Mouse (Mus musculus) thymus, postnatal 10 days (tissue): Measurements from ENCODE around the gene Klf2.
A peak's percentile ranks its signal among the peaks of the same experiment; 100 is the strongest.

ENCODE experiments used
- DNase-seq, 2 experiments: peaks; one replicate each; pipeline ENCODE4 v3.0.0; 2021; ENCODE audit warnings: low spot score in 2 of 2

The Klf2 gene

GRCm38 (mm10) chr8:72305210-72305905, 13.5 kb upstream of the Klf2 start, which contains the start of gene Gm10282:
Gene Gm10282 (minus strand): TSS chr8:72305260.
- DNase-seq = no peak

GRCm38 (mm10) chr8:72306913-72307312, 11.9 kb upstream of the Klf2 start:
- no peak for DNase-seq

GRCm38 (mm10) chr8:72308276-72308675, 10.6 kb upstream of the Klf2 start:
- no peak for DNase-seq

DNA sequence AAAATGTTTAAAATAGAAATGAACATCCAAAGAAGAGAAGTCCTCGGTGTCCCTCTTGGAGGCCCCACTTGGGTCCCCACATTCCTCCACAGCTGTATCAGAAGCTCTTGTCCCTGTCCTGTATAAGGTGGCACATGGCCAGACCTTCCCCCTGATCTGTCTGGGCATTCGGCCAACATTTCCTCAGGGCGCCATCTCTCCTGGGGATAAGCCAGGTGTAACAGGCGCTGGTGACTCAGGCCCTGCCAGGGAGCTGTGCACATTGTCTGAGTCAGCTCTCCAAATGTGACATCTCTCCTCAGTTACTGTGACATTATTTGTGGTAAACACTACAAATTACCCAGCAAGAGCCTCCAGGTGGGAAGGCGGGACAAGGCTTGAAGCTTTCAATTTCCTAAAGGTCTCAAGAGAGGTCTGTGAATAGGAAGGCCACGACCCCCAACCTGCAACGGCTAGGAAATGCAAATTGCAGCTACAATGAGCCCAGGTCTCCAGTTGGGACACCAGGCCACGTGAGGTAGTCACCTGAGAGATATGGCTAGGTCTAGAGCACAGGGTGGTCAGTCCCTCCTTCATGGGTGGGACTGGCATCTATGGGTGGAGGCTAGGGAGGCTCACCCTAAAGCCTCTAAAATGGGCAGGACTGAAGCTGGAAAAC, 7.9 kb upstream of the Klf2 start:
- DNase-seq = no peak

DNA sequence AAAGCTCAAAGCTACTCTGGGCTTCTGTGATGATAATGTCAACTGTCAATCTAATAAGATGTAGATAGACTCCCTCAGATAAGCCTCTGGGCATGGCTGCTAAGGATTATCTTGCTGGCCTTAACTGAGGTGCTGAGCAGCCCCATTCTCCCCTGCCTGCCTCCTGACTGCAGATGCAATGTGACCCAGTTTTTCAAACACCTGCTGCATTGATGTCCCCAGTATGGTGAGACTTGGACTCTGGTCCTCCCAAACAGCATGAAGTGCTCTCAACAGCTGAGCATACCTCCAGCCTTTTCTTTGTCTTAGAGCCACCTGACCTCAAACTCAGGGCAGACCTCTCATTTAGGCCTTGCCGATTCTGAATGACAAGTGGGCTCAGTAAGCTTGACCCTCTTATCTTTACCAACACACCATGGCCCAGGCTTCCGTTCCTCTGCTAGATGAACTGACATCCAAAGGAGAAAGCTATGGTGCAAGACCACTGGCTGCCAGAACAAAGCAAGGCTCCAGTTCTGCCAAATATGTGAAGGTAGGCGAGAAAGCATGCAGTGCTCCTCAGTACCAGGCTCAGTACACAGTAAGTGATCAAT, 5.8 kb upstream of the Klf2 start:
- peak; percentile 57 to 72 for DNase-seq

DNA sequence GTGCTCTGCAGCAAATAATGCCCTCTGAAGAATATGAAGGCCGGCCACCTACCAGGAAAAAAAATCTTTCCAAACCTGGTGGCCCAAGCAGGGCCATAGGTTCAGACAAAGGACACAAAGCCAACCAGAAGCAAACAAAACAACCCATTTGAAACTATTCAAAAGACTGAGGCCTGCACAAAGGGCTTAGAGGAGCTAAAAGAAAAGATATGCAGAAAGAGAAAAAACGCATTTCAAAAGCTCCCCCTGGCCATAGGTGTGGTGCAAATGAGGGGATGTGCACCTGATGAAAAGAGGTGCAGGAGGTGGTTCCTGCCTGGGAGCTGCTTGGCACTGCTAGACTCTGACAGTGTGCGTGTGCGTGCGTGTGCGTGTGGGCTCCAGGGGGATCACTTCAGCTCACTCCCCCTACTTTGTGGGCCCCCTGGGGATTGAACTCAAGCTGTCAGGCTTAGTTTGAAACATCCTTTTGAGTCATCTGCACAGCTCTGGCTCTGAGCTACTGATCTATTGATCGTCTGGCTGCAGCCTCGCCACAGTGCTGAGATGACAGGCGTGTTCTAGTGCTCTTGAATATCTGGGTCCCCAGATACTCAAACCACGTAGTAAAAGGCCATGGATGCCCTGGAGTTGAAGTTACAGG, 2.7 kb upstream of the Klf2 start:
- no peak for DNase-seq

DNA sequence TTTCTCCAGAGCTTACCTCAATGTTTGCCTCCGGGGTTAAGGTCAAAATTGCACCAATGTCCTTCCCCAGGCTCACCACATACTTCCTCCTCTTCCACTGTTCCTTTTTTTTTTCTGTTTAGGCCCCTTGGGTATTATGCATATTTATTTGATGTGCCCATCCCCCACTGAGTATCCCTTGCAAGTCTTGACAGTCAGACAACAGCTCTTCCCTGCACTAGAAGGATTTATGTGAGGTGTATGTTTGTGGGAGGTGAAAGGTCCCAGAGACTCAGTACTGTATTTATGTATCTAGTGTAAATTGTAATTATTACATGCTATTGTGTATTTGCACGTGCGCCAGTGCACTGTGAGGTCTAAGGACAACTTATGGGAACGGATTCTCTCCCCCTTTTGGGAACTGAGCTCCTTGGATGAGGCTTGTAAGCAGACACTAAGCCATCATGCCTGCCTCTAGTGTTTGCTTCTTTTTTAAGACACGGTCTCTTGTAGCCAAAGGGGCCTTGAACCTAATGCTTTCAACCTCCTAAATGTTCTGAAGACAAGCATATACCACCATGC, 1.0 kb upstream of the Klf2 start:
- DNase-seq = no peak

DNA sequence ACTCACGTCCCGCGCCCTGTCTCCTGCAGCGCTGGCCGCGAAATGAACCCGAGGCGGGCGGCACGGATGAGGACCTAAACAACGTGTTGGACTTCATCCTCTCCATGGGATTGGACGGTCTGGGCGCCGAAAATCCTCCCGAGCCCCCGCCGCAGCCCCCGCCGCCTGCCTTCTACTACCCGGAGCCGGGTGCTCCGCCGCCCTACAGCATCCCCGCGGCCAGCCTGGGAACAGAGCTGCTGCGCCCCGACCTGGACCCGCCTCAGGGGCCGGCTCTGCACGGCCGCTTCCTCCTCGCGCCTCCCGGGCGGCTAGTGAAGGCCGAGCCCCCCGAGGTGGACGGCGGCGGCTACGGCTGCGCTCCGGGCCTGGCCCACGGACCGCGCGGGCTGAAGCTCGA, 564 bp downstream of the Klf2 start:
- DNase-seq = no peak

DNA sequence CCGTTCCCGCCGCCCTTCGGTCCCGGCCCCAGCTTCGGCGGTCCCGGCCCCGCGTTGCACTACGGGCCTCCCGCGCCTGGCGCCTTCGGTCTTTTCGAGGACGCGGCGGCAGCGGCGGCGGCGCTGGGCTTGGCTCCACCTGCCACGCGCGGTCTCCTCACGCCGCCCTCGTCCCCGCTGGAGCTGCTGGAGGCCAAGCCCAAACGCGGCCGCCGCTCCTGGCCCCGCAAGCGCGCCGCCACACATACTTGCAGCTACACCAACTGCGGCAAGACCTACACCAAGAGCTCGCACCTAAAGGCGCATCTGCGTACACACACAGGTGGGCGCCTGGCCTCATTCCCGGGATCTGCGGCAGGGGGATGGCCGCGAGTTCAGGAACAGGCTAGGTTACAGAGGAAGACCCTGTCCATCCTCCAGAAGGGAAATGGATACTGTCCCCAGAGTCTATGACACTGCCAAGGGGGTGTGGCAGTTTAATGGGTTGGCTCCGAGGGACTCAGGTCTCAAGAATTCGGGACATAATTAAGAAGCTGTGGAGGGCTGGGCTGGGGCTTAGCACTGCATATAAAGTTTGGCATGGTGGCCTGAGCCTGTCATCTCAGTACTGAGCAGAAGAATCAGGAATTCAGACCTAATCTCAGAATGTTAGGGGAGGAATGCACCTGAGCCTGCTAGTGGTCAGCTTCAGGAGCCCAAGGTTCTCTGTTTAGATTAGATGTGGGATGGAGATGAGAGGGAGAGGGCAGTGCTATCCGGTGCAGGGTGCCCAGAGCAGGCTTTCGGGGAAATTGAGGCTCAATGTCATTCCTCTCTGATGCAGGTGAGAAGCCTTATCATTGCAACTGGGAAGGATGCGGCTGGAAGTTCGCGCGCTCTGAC, 1.3 kb downstream of the Klf2 start:
- no peak for DNase-seq

GRCm38 (mm10) chr8:72320803-72321583, 2.2 kb downstream of the Klf2 start:
- DNase-seq = no peak

DNA sequence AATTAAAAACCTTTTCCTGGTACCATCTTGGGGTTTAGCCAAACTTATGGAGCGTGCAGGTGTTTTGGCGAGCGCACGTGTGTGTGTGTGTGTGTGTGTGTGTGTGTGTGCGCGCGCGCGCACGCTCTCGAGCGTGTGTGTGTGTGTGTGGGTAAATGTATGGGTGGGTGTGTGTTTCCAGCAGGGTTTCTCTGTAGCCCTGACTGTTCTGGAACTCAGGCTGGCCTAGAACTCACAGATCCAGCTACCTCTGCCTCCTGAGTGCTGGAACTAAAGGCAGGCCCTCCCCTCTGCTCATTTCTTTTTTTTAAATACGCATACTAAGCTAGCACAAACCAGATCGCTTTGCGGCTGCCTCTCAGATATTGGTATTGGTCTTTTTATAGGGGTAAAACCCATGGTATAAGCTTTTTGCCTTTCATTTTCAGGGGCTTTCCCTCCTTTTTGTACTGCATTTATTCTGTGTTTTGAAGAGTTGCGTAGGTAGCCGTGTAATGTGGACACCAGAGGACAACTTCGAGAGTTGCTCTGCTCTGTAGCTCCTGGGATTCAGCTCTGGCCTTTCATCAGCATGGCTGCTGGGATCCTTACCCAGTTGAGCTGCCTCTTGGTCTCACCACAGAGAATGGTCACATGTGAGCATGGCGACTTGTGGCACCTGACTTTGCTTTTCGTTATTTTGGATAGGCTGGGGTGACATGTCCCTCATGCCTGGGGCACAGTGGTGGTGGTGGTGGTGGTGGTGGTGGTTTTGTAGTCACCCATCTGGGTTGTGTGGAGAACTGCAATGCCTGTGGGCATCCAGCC, 3.0 kb downstream of the Klf2 start:
- DNase-seq = no peak

GRCm38 (mm10) chr8:72322471-72322889, 3.6 kb downstream of the Klf2 start:
- DNase-seq = no peak

- DNase-seq = no peak
Observed at GRCm38 (mm10) chr8:72323131-72323725, 4.4 kb downstream of the Klf2 start.

- no peak for DNase-seq
Observed at GRCm38 (mm10) chr8:72324036-72324706, 5.3 kb downstream of the Klf2 start.

- DNase-seq = no peak
Observed at GRCm38 (mm10) chr8:72324708-72325107, 5.9 kb downstream of the Klf2 start.

GRCm38 (mm10) chr8:72329116-72329515, 10.3 kb downstream of the Klf2 start:
- no peak for DNase-seq

DNA sequence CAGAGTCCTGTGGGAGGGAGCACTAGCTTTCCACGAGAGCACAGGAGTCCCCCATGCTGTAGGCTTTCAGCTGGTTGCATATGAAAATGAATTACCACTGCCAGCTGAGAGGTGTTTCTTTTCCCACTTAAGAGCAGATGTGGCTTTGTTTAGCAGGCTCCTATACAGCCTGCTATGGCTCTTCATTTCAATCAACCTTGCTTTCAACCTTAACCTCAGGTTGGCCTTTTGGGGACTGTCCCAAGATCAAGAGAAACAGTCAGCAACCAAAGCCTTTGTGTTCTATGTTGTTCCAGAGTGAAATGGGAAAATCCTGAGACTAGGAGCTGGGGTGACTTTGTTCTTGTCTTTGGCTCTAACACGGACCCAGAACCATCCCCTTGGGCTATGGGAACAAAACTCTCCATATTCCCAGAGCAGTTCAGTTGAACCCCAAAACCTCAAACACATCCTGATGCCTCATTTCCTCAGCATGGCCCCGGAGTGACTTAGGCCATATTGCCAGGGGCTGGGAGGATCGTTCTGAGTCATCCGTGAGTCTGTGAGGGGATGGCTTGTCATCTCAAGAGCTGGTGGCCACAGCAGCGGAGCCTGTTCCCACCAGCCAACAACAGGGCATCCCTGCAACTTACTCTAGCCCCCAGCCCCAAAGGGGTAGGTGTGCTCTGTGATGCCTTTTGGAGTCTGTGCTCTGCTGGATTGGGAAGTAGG, 12.1 kb downstream of the Klf2 start:
- no peak for DNase-seq

GRCm38 (mm10) chr8:72331631-72332030, 12.8 kb downstream of the Klf2 start:
- no peak for DNase-seq
